ENCODE assay signal across 8 mouse cellular contexts in genomic region chr7:97579067-97579975, GRCm38 (mm10). TPM values are rescaled to one million over a fixed set of nuclear protein-coding genes. Genes with fewer than 3 reads are reported as not detected.
DNase-seq lines count a peak whose midpoint lies in the region; ATAC-seq and TF ChIP-seq lines count a peak whose summit lies in the region.

Gene Aamdc, minus strand, starts transcription at chr7:97579497.
Gene Rsf1, plus strand, starts transcription at chr7:97579889.

- peak within 1 kb of the TSS; percentile 99 for H3K9ac ChIP-seq in hindbrain, embryonic 13.5 days

- POLR2A ChIA-PET in Patski (lab: Charles Lee), result interaction anchor here (1.0 to 1.4 kb wide), 3 partner anchors 14 to 180 kb away, joined by 3 to 4 read pairs (median 3); partner anchors contain the start of genes Ints4 and Ndufc2

- CTCF ChIA-PET in Patski (lab: Charles Lee), result interaction anchor here (0.7 to 2.2 kb wide), 9 partner anchors 12 to 168 kb away, joined by 3 to 7 read pairs (median 4); no protein-coding TSS in a partner anchor

- DNase-seq in Patski (ENCODE audit: low read depth, low spot score), result peak; percentile 89
- DNase-seq in cerebellum, postnatal 14 days, result peak; percentile 96 to 99
- peak; percentile 91 to 92 for DNase-seq in frontal cortex, postnatal 14 days (ENCODE audit: low spot score in 2 of 2)
- peak; percentile 87 to 90 for DNase-seq in layer of hippocampus, postnatal 25 days (ENCODE audit: extremely low spot score in 1 of 2, low spot score in 1 of 2)
- peak; percentile 96 for DNase-seq in lung, postnatal 25 days (ENCODE audit: low spot score)
- peak; percentile 98 for DNase-seq in retina, embryonic 14.5 days (ENCODE audit: low spot score)
- DNase-seq in thymus, postnatal 4 days, result peak; percentile 95

- peak within 1 kb of the TSS; percentile 100 for H3K4me3 ChIP-seq in hindbrain, embryonic 13.5 days

- H3K27me3 ChIP-seq in Patski, result no peaks in the 10 kb centered on the region
- no peaks in the 10 kb centered on the region for H3K27me3 ChIP-seq in hindbrain, embryonic 13.5 days

- peak; percentile 95 for TF ChIP-seq CTCF in Patski (IDR thresholded peaks at IDR 0.05)

- peak; percentile 78 for ATAC-seq in Patski
- peak; percentile 97 for ATAC-seq in hindbrain, embryonic 13.5 days (ENCODE audit: low FRiP score)

- 0 out of 2 replicates have a peak, but pooled peaks cover 5% of the 10 kb centered on the region for H3K36me3 ChIP-seq in hindbrain, embryonic 13.5 days

- H3K9me3 ChIP-seq in hindbrain, embryonic 13.5 days, result no peaks in the 10 kb centered on the region

- in situ Hi-C loops in Patski (cut with MboI; ENCODE audit: low pct_unique_long_range_greater_than_20kb), result loop anchor here (5.0 kb wide), 1 partner anchor 97 kb away; the partner anchor contains the start of gene Ints4

- under 1% methylated on average over 55 of the region's 68 CpGs for WGBS in hindbrain, embryonic 13.5 days

- H3K27ac ChIP-seq in hindbrain, embryonic 13.5 days, result peak within 1 kb of the TSS; percentile 99

- peaks cover 15% of the 10 kb centered on the region for H3K4me1 ChIP-seq in hindbrain, embryonic 13.5 days (replicated peaks)

- peak within 1 kb of the TSS; percentile 68 for H3K4me2 ChIP-seq in hindbrain, embryonic 13.5 days

RNA-seq across cellular contexts. Expression of gene Aamdc, which starts in this region (rescaled TPM):
- polyA plus RNA-seq in Patski (2021), result 23.1 TPM
- 45.9 and 51.0 TPM in 2 replicates for polyA plus RNA-seq in hindbrain, embryonic 13.5 days (2015; fragmentation: Nextera tagmentation; extraction: Ambion mirVana)
- 10 to 100 TPM; 50.1 to 51.7 TPM for total RNA-seq in layer of hippocampus, postnatal 25 days (2021)

RNA-seq across cellular contexts. Expression of gene Rsf1, which starts in this region (rescaled TPM):
- polyA plus RNA-seq in Patski (2021), result 22.8 TPM
- 35.4 and 36.2 TPM in 2 replicates for polyA plus RNA-seq in hindbrain, embryonic 13.5 days (2015; fragmentation: Nextera tagmentation; extraction: Ambion mirVana)
- 10 to 100 TPM; 38.9 to 48.7 TPM for total RNA-seq in layer of hippocampus, postnatal 25 days (2021)

Comparison
In these comparisons a context has a peak if more than half of its experiments do, and no peak if none do; other contexts are left out.
1. Peak in every context shown above with its lines: DNase-seq, ATAC-seq, H3K4me3 ChIP-seq and H3K27ac ChIP-seq.